Mouse (Mus musculus) kidney, postnatal 0 days (tissue): ENCODE measurements around the gene Mto1. TPM values are rescaled to one million over a fixed set of nuclear protein-coding genes. Genes with fewer than 3 reads are reported as not detected.

ENCODE experiments used
- ATAC-seq: fragments of 200-750 bp; cut with Nextera tagmentation; replicated peaks from 2 replicates; pipeline ENCODE4 v1.8.0; 2017; ENCODE audit warnings: low read depth, moderate number of reproducible peaks, moderate TSS enrichment, moderate library complexity; ENCODE audit not compliant: low FRiP score
- DNase-seq: peaks from one replicate; pipeline ENCODE4 v3.0.0-alpha.2; 2016; ENCODE audit warnings: low spot score
- H3K27ac ChIP-seq: fragments of 300-500 bp; sonication (generic); 2 replicates; pipeline ENCODE4 v1.5.1; 2014; ENCODE audit warnings: mild to moderate bottlenecking
- H3K27me3 ChIP-seq: fragments of 300-500 bp; sonication (generic); 2 replicates; pipeline ENCODE4 v1.6.1; 2014; ENCODE audit warnings: low read length, mixed read lengths; ENCODE audit not compliant: insufficient read depth
- H3K36me3 ChIP-seq: fragments of 300-500 bp; sonication (generic); 2 replicates; pipeline ENCODE4 v1.6.1; 2014; ENCODE audit warnings: low read length, mixed read lengths; ENCODE audit not compliant: insufficient read depth
- H3K4me1 ChIP-seq: fragments of 300-500 bp; sonication (generic); replicated peaks from 2 replicates; pipeline ENCODE4 v1.6.1; 2014; ENCODE audit warnings: antibody characterized with exemption, low read length, mixed read lengths; ENCODE audit not compliant: insufficient read depth
- H3K4me2 ChIP-seq: fragments of 300-500 bp; sonication (generic); 2 replicates; pipeline ENCODE4 v1.6.1; 2014; ENCODE audit warnings: mild to moderate bottlenecking, low read length, moderate library complexity, mixed read lengths
- H3K4me3 ChIP-seq: fragments of 300-500 bp; sonication (generic); replicated peaks from 2 replicates; pipeline ENCODE4 v1.5.1; 2014; ENCODE audit warnings: low read depth, low read length
- H3K9ac ChIP-seq: fragments of 300-500 bp; sonication (generic); 2 replicates; pipeline ENCODE4 v1.6.1; 2014; ENCODE audit warnings: low read depth, low read length
- H3K9me3 ChIP-seq: fragments of 300-500 bp; sonication (generic); replicated peaks from 2 replicates; pipeline ENCODE4 v1.6.1; 2016; ENCODE audit warnings: low read length, inconsistent platforms, mixed read lengths
- CTCF ChIP-seq: IDR thresholded peaks from 2 replicates; pipeline ENCODE4 v1.5.1; 2016; ENCODE audit warnings: antibody characterized with exemption, low read depth, mild to moderate bottlenecking, moderate library complexity
- WGBS: fragments of 180-500 bp; shearing (Covaris S2); extraction: QIAGEN DNeasy Blood & Tissue Kit; methylation state at CpG from one replicate; pipeline ENCODE4 v1.1.7; 2014; 5-methylcytosine and 5-hydroxymethylcytosine counted together
- polyA plus RNA-seq: library from polyadenylated mRNA; unstranded; fragments of >200 nt; fragmentation: Nextera tagmentation; extraction: Ambion mirVana; gene quantifications from 2 replicates; pipeline ENCODE4 v1.2.1, GENCODE M21; 2015

Gene Mto1
- polyA plus RNA-seq, 1 experiment from 2014 or later = 20.8 TPM

GRCm38 (mm10) chr9:78491169-78491568 is 43.2 kb downstream of the Mto1 start:
- WGBS = 79% methylated on average over 3 of the region's 3 CpGs
- no peaks in the 10 kb centered on the region for H3K9me3 ChIP-seq

GRCm38 (mm10) chr9:78492254-78492653 is 44.2 kb downstream of the Mto1 start:
- Histone ChIP-seq H3K4me1 (no peaks in the 10 kb centered on the region), H3K27me3 (no peaks in the 10 kb centered on the region), H3K4me3 (no peak overlapping the region), H3K36me3 (no peaks in the 10 kb centered on the region), H3K9me3 (no peaks in the 10 kb centered on the region), H3K9ac (no peak overlapping the region), H3K27ac (no peak overlapping the region), H3K4me2 (no peak overlapping the region)
- ATAC-seq (no peak), DNase-seq (no peak)
- 89% methylated on average over 3 of the region's 3 CpGs for WGBS
- TF ChIP-seq CTCF = no peak

More at GRCm38 (mm10) chr9:78491169-78491568, 43.2 kb downstream of the Mto1 start:
- no peaks in the 10 kb centered on the region for H3K27me3 ChIP-seq
- no peak overlapping the region for H3K4me3 ChIP-seq
- no peak overlapping the region for H3K27ac ChIP-seq
- no peaks in the 10 kb centered on the region for H3K4me1 ChIP-seq
- H3K9ac ChIP-seq = no peak overlapping the region
- H3K4me2 ChIP-seq = no peak overlapping the region
- ATAC-seq = no peak
- DNase-seq = no peak
- TF ChIP-seq CTCF = no peak
- no peaks in the 10 kb centered on the region for H3K36me3 ChIP-seq

- H3K4me1 ChIP-seq = no peaks in the 10 kb centered on the region
- no peaks in the 10 kb centered on the region for H3K36me3 ChIP-seq
- no peak overlapping the region for H3K4me2 ChIP-seq
- no peaks in the 10 kb centered on the region for H3K27me3 ChIP-seq
- no peak overlapping the region for H3K4me3 ChIP-seq
- no peak for ATAC-seq
- no peak overlapping the region for H3K9ac ChIP-seq
- H3K27ac ChIP-seq = no peak overlapping the region
- no peak for DNase-seq
- no peak for TF ChIP-seq CTCF
- no peaks in the 10 kb centered on the region for H3K9me3 ChIP-seq
- 79% methylated on average over 7 of the region's 7 CpGs for WGBS
These were observed 45.2 kb downstream of the Mto1 start for GRCm38 (mm10) chr9:78493171-78493570.

- ATAC-seq (no peak), DNase-seq (no peak)
- Histone ChIP-seq H3K9ac (no peak overlapping the region), H3K36me3 (no peaks in the 10 kb centered on the region), H3K27me3 (no peaks in the 10 kb centered on the region), H3K4me2 (no peak overlapping the region), H3K27ac (no peak overlapping the region), H3K4me1 (0 out of 2 replicates have a peak, but pooled peaks cover 5% of the 10 kb centered on the region), H3K4me3 (no peak overlapping the region), H3K9me3 (no peaks in the 10 kb centered on the region)
- TF ChIP-seq CTCF = no peak
- WGBS = 53% methylated on average over 3 of the region's 3 CpGs
These were observed 52.4 kb downstream of the Mto1 start for GRCm38 (mm10) chr9:78500386-78500785.

- DNase-seq (no peak), ATAC-seq (no peak)
- no peaks in the 10 kb centered on the region for H3K27me3 ChIP-seq
- H3K36me3 ChIP-seq = no peaks in the 10 kb centered on the region
- H3K4me2 ChIP-seq = no peak overlapping the region
- WGBS = 73% methylated on average over 4 of the region's 4 CpGs
- no peaks in the 10 kb centered on the region for H3K9me3 ChIP-seq
- 0 out of 2 replicates have a peak, but pooled peaks cover 5% of the 10 kb centered on the region for H3K4me1 ChIP-seq
- TF ChIP-seq CTCF = 0 out of 2 replicates have a peak, but pooled peaks have one; percentile 5
- H3K4me3 ChIP-seq = no peak overlapping the region
- no peak overlapping the region for H3K9ac ChIP-seq
- no peak overlapping the region for H3K27ac ChIP-seq
These were observed 53.3 kb downstream of the Mto1 start for GRCm38 (mm10) chr9:78501284-78501683.

GRCm38 (mm10) chr9:78503223-78504079 is 55.4 kb downstream of the Mto1 start:
- H3K4me1 ChIP-seq = 0 out of 2 replicates have a peak, but pooled peaks cover 5% of the 10 kb centered on the region
- H3K4me2 ChIP-seq = peak overlapping the region; percentile 18; the same call in 1 of the 2 replicates
- H3K27ac ChIP-seq = peak overlapping the region; percentile 43; the same call in 1 of the 2 replicates
- DNase-seq = peak; percentile 37
- no peaks in the 10 kb centered on the region for H3K36me3 ChIP-seq
- H3K4me3 ChIP-seq = no peak overlapping the region
- no peak overlapping the region for H3K9ac ChIP-seq
- no peaks in the 10 kb centered on the region for H3K9me3 ChIP-seq
- no peak for TF ChIP-seq CTCF
- WGBS = 22% methylated on average over 6 of the region's 6 CpGs
- 0 out of 2 replicates have a peak, but pooled peaks have one; percentile 18 for ATAC-seq
- H3K27me3 ChIP-seq = no peaks in the 10 kb centered on the region
